Mouse (Mus musculus) olfactory bulb, adult 2 months (tissue): ENCODE measurements around the gene Osbpl8.

ENCODE experiments used
- CTCF ChIP-seq: fragments of 200-500 bp; IDR thresholded peaks from 2 replicates; pipeline ENCODE4 v1.5.1; 2012; ENCODE audit warnings: low read depth, mild to moderate bottlenecking, low read length, moderate library complexity; ENCODE audit not compliant: insufficient read depth
- POLR2A ChIP-seq: fragments of 200-500 bp; IDR thresholded peaks from 2 replicates; pipeline ENCODE4 v1.6.1; 2012; ENCODE audit warnings: mild to moderate bottlenecking, low read depth, low read length, moderate library complexity; ENCODE audit not compliant: insufficient read depth

GRCm38 (mm10) chr10:111250192-111250591 is 85.6 kb downstream of the Osbpl8 start:
- TF ChIP-seq CTCF (no peak), POLR2A (no peak)
